Mouse (Mus musculus): ENCODE measurements around the gene S100a2. TPM values are rescaled to one million over a fixed set of nuclear protein-coding genes. Genes with fewer than 3 reads are reported as not detected.

Gene S100a2
- total RNA-seq, 2 experiments from 2014 or later: not detected

DNA sequence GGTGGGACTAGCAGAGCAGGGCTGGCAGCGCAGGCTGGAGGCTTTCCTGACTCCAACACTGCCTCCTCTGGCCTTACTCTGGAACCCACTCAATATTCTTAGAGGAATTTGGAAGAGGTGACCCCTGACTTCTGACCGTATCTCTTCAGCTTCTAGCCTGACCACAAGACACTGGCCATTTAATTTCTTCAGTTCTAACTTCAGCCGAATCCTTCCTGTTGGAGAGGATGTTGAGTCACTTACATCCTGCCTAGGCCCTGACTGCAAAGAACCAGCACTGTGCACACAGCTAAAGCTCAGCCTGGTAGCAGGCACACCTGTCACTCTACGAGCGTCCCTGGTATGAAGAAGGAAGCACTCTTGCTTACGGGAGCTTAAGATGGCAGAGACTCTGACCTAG is 657 bp upstream of the S100a2 start:
- intact Hi-C loops (cut with DNase I): no loop called here
- DNase-seq (ENCODE audit: low spot score in 2 of 2): no peak

DNA sequence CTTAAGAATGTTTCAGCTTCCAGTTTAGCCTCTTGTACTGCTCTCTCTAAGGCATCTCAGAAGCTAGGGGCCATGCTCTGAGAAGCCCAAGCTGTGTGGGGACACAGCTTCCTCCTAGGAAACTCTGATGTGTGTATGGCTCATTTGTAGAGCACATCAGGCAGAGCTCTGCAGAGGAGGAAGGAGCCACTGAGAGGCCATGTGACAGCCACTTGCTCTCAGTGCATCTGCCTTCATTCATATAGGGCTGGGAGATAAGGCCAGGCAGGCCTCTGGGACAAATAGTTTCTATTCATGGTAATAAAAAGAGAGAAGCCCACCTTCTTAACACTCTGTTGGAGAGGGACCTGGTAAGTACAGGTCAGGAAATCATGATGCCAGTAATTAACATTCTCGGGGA is 4.4 kb downstream of the S100a2 start:
- intact Hi-C loops (cut with DNase I): no loop called here
- DNase-seq (ENCODE audit: low spot score in 2 of 2): no peak

GRCm38 (mm10) chr3:90595556-90595955 is 5.5 kb downstream of the S100a2 start:
- DNase-seq (ENCODE audit: low spot score in 2 of 2): no peak
- intact Hi-C loops (cut with DNase I): no loop called here

DNA sequence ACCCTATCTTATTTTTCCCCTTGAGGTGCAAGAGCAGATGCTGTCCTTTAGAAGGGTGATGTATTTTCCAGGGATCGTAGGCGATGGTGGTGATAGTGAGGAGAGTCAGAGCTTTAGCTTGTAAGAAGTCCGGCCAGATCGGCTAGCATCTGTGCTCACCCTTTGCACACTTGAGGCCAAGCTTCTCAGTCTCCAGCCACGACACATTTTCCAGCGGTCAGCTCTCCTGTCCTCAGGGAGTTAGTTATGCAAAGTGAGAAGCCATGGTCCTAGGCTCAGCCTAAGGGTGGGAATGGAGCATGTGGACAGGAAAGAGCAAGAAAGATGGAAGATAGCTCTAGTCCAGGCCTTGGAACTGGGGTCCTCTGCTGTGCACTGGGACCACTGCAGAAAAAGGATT is 6.8 kb downstream of the S100a2 start:
- intact Hi-C loops (cut with DNase I): no loop called here
- DNase-seq (ENCODE audit: low spot score in 2 of 2): no peak

DNA sequence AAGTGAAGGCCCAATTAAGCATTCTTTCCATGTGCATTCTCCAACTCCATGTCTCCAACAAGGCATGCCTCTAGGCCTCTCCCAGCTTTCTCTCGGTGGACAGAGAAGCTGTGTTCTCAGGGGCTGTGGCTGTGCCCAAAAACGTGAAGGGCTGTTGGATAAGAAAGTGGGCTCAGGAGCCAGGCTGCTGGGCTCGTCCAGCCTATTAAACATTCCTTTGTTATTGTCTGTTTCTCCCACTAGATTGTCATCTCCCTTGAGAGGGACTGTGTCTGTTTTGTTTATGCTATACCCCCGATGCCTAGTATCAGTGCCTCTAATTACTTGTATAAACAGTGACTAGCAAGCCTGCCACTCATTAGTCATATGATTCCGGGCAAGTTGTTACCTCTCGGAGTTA is 7.7 kb downstream of the S100a2 start:
- no peak for DNase-seq (ENCODE audit: low spot score in 2 of 2)
- intact Hi-C loops (cut with DNase I): no loop called here

DNA sequence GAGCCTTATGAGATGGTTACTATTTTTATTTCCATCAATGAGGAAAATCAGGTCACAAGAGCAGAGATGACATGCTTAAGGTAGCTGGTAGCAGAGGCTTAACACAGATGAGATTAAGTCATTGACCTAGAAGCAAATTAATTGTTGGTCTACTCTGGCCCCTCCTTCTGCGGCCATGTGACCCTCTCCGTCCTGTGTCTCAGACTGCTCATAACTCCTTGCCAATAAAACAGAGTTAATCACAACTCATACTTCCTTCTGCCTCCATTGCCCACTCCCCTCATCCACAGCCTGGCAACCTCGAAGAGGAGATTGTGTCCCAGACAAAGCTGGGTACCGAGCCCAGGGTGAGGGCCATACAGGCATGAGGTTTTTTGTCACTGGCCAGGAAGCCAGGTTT is 8.2 kb downstream of the S100a2 start:
- DNase-seq (ENCODE audit: low spot score in 2 of 2): no peak
- intact Hi-C loops (cut with DNase I): no loop called here

GRCm38 (mm10) chr3:90599401-90599800 is 9.4 kb downstream of the S100a2 start:
- DNase-seq (ENCODE audit: low spot score in 2 of 2): no peak
- intact Hi-C loops (cut with DNase I): no loop called here

- no peak for DNase-seq (ENCODE audit: low spot score in 2 of 2)
- intact Hi-C loops (cut with DNase I): no loop called here
Measured at GRCm38 (mm10) chr3:90600036-90600435, 10.0 kb downstream of the S100a2 start.

GRCm38 (mm10) chr3:90600458-90601195 is 10.6 kb downstream of the S100a2 start:
- DNase-seq (ENCODE audit: low spot score in 2 of 2): no peak
- intact Hi-C loops (cut with DNase I): no loop called here

GRCm38 (mm10) chr3:90601486-90602110 is 11.6 kb downstream of the S100a2 start, which contains the start of gene Gm42674:
TSS of gene Gm42674 (plus strand) at chr3:90601904.
- intact Hi-C loops (cut with DNase I): no loop called here
- DNase-seq (ENCODE audit: low spot score in 2 of 2): no peak

DNA sequence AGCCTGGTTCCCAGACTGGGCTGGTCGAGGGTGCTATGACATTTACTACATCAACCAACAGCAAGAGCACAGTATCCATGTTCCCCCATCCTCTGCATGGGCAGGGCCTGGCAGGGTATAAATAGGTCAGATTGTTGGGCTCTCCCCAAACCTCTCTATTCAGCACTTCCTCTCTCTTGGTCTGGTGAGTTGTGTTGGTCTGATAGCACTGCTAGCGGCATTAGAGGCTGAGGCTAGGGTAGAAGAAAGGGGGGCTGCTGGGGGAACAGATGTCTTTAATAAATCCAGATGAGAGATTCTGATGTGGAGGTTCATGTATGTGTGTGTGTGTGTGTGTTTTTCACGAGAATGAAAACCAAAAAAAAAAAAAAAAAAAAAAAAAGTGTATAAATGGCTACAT is 13.6 kb downstream of the S100a2 start, which contains the start of gene S100a4:
Gene S100a4 (plus strand): TSS at position 149 of the 400 bp plus-strand sequence.
- DNase-seq (ENCODE audit: low spot score in 2 of 2): no peak
- intact Hi-C loops (cut with DNase I): no loop called here

DNA sequence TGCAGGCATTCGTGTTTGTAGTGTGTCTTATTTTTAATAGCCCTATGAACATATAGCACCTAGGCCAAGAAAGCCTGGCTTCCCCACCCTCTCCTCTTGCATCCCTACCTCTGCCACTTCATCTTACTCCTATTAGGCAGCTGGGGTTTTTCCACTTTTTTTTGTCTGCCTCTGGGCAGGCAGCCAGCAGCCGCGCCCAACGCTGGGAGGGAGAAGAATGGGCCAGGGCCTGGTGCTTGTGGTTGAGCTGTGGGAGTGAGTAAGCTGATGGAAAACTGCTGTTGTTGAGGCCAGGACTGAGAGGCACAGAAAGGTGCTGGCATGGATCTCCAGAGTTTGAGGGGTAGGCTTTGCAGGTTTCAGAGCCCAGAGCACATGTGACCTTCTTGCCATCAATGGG is 14.4 kb downstream of the S100a2 start:
- DNase-seq (ENCODE audit: low spot score in 2 of 2): peak in 1 of 2 experiments; percentile 60
- intact Hi-C loops (cut with DNase I): no loop called here

- DNase-seq (ENCODE audit: low spot score in 2 of 2): no peak
Measured at GRCm38 (mm10) chr3:90605049-90605448, 15.0 kb downstream of the S100a2 start.

GRCm38 (mm10) chr3:90605736-90606135 is 15.7 kb downstream of the S100a2 start:
- intact Hi-C loops (cut with DNase I): no loop called here

More at GRCm38 (mm10) chr3:90605049-90605448, 15.0 kb downstream of the S100a2 start:
- intact Hi-C loops (cut with DNase I): no loop called here

GRCm38 (mm10) chr3:90606185-90606584 is 16.1 kb downstream of the S100a2 start:
- intact Hi-C loops (cut with DNase I): no loop called here
- DNase-seq (ENCODE audit: low spot score in 2 of 2): no peak

More at GRCm38 (mm10) chr3:90605736-90606135, 15.7 kb downstream of the S100a2 start:
- DNase-seq (ENCODE audit: low spot score in 2 of 2): no peak

DNA sequence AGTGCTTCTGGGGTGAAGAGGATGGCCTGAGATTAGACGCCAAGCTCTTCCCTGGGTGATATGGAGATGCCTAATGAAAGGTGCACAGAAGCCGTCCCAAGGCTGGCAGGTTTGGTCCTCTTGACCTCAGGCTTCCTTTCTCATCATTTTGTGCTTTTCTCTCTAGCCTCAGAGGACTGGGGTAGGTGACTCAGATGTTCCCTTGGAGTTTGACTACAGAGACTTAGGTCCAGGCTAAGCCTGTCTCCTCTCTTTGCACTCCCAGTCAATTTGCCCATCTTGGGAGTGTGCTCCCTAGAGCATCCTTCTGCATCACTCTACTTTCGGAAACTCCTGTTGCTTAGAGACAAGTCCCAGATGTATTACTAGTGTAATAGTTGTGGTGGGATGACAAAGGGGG is 17.3 kb downstream of the S100a2 start:
- intact Hi-C loops (cut with DNase I): no loop called here

GRCm38 (mm10) chr3:90608223-90608622 is 18.2 kb downstream of the S100a2 start, which contains the start of gene S100a5:
TSS of gene S100a5 (plus strand) at chr3:90608523.
- intact Hi-C loops (cut with DNase I): no loop called here
- DNase-seq (ENCODE audit: low spot score in 2 of 2): no peak

More for the DNA sequence above, 17.3 kb downstream of the S100a2 start:
- DNase-seq (ENCODE audit: low spot score in 2 of 2): no peak

DNA sequence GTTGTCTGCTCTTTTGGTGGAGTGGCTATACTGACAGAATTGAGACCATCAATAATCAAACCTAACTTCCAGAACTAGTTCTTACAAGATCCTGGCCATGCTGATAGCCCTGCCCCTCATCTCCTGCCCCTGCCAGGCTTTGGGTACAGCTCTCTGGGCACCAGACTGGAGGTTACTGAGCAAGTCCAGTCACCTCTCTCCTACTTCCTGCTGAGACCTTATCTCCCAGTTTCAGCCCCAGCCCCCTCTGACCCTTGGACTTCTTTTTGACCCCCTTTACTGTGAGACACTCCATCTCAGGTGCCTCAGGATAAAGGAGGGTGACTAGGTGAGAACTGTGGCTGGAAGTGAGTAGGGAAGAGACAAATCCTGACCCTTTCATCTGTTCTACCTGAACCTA is 19.1 kb downstream of the S100a2 start:
- intact Hi-C loops (cut with DNase I): no loop called here
- DNase-seq (ENCODE audit: low spot score in 2 of 2): no peak

DNA sequence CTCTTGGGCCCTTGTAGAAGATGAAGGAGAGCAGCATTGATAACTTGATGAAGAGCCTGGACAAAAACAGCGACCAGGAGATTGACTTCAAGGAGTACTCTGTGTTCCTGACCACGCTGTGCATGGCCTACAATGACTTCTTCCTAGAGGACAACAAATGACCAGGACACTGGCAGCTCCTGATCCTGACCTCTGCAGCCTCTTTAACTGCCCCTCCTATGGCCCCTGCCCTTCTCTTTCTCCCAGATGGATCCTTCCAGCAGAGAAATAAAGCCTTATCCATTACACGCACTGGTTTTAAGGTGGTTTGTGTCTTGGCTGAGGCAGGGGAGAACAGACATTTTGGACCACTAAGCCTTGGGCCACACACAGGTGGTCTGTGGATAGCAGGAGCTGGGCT is 21.4 kb downstream of the S100a2 start:
- intact Hi-C loops (cut with DNase I): loop anchor here (5.0 kb wide), 1 partner anchor 84 kb away; the partner anchor contains the start of gene S100a14
- DNase-seq (ENCODE audit: low spot score in 2 of 2): no peak

DNA sequence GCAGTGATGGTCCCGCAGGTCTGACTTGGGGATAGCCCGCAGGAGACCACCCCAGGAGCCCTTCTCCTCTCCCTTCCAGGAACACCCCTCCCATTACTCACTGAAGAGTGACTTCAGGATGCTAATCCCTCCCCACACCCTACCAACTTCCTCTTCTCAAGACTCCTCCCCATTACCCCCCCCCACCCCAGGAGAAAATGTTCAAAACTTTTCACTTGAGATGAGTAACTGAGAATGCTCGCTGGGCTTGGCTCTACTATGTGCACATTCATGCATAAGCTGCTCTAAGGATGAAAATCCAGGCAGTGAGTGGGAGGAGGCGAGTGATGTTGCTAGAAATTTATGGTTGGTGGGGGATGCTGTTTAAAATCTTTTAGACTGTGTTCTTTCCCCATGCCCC is 22.0 kb downstream of the S100a2 start:
- intact Hi-C loops (cut with DNase I): loop anchor here (1.0 to 5.0 kb wide), 2 partner anchors 25 to 85 kb away; partner anchors contain the start of gene S100a14

More for the DNA sequence above, 22.0 kb downstream of the S100a2 start:
- DNase-seq (ENCODE audit: low spot score in 2 of 2): no peak

Measured in left cerebral cortex, postnatal 36 days (tissue).